Mouse (Mus musculus): ENCODE measurements at regions not wholly inside any gene's neighbourhood (a gene's known extent, or its start where the extent isn't known, plus 50 kb on each side); places are given as distances from the start of the nearest gene placed in this dataset.
"Not testable (repeated sequence)": the region's sequence is repeated elsewhere in the genome, so short reads cannot be mapped to it uniquely, and the experiment has no call there.

- CTCF ChIA-PET = no interaction called here
These were observed 977.1 kb upstream of the Cdh8 start for GRCm38 (mm10) chr8:100393327-100393726.

DNA sequence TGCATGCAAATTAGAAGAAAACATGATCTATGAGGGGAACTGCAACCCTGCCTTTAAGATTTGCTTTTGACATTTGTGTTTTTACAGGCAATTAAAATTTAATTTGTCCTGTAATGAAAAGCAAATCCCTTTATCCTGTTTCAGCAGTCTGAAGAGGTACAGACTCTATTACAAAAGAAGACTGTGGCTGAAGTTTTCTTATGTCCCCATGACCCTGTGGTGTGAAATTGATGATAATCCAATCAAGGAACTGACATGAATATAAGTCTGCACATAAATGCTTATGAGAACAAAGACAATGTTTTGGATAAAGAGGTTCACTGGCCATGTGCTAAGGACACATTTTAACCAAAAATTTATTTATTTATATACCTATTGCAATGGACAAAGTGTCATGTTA is 951.4 kb upstream of the Cdh8 start:
- CTCF ChIA-PET = no interaction called here

DNA sequence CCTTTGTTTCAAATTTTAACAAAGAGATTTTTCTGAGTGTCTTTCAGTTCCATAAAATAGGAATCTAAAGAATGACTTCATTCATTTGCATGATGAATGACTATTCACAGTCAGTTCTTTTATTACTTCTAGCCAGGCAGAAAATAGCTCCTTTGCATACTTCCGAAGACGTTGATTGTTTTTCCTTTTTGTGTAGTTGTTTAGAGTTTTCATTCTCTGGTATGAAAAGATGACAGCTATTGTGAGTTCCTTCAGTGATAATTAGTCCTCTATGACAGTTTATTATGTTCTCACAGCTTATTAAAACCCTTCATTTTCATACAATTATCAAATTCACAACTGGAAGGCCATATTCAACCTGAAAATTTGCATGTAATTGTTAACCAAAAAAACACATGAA is 946.5 kb upstream of the Cdh8 start:
- CTCF ChIA-PET = no interaction called here

- CTCF ChIA-PET = not testable (repeated sequence)
These were observed 944.3 kb upstream of the Cdh8 start for GRCm38 (mm10) chr8:100360541-100360940.

DNA sequence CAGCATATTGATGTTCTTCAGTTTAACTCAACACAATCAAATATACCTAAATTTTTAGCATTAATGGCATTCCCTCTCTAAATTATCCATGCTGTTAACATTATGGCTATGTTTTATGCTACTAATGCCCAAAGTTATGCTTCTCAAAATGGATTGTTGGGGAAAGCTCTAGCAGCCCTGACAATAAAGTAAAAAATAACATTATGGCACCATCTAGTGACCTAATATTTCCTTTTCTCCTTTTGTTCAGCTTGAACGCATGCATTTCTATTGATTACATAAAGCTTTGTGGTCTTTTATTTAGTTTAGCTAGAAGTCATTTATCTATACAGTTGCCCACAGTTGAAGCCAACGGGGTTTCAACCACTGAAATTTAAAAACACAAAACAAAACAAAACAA is 918.3 kb upstream of the Cdh8 start:
- CTCF ChIA-PET = no interaction called here

DNA sequence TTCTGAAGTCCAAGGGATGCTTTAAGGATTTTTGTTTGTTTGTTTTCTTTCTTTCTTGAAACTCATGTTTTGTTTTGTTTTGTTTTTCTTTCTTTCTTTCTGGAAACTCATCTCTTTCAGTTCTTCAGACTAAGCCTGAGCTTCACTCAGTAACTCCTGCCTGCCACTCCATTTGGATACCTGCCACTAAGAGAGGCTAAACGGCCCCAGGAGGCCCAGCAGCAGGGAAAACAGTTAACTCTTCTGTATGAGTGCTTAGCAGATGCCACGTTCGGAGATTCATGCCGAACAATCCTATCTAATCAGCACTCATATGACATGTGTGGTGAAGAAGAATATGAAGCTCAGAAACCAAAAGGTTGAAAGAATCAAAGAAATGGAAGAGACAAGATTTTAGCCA is 909.3 kb upstream of the Cdh8 start:
- CTCF ChIA-PET = no interaction called here

DNA sequence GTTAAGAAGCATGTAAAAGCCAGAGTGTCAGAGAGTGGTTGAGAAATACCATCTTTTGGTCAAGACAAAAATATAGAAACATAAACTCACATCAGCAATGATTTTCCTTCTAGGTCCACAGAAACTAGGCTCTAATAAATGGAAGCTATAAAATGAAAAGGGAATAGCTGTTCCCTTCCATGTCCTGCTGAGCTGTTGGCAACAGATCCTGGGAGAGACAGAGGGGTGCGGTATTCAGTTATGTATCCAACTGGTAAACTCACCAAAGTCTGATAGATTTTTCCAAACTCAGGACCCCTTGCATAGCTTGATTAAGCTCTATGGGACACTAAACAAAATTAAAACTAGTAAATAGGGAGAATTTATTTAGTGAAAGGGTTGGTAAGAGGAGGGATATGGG is 907.2 kb upstream of the Cdh8 start:
- CTCF ChIA-PET = no interaction called here

DNA sequence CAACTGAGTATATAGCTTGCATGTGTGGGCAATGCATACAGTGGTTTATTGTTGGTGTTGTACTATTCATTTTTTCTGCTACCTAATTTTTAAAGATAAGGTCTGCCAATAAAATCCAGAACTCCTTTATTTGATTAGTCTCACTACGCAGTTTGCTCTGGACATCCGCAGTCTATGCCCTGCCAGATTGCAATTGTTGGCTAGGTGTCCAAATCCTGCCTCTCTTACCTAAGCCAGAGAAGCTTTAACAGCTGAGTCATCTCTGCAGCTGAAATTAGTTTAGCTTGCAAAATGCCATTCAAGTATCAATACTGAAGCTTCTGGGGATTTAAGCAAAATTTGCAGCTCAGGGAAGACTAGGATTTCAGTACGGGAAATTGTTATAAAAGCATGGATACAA is 881.9 kb upstream of the Cdh8 start:
- CTCF ChIA-PET = interaction anchor here (0.6 kb wide), 1 partner anchor 1113 kb away, joined by 3 read pairs; no protein-coding TSS in a partner anchor

- CTCF ChIA-PET = no interaction called here
These were observed 876.3 kb upstream of the Cdh8 start for GRCm38 (mm10) chr8:100292588-100292987.

DNA sequence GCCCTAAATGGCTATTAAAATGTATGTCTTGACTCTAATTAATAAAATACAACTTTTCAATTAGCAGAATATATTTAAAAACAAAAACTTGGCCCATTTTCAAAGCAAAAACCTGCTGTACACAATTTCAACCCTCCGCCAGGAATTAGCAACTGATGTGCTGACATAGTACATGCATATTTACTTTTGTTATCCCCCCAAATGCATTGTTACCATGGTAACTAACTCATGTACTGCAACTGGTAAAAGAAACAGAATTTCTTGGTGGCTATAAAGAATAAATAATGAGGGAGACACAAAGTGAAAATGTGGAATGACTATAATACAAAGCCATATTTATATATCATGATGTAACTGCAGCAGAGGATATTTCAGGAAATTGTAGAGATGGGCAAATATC is 875.7 kb upstream of the Cdh8 start:
- CTCF ChIA-PET = no interaction called here
